Mouse (Mus musculus) cortical plate, adult 2 months (tissue): ENCODE measurements around the gene Kdm2b.

Experiments used
- CTCF ChIP-seq: fragments of 200-500 bp; IDR thresholded peaks from 2 replicates; pipeline ENCODE4 v1.5.1; 2011; ENCODE audit warnings: mild to moderate bottlenecking, control low read depth, low read length; ENCODE audit not compliant: insufficient read depth; ENCODE audit errors: extremely low read depth
- POLR2A ChIP-seq: fragments of 200-500 bp; IDR thresholded peaks from 2 replicates; pipeline ENCODE4 v1.6.1; 2011; ENCODE audit warnings: mild to moderate bottlenecking, low read length, control low read depth; ENCODE audit not compliant: insufficient read depth; ENCODE audit errors: extremely low read depth

- TF ChIP-seq POLR2A (no peak), CTCF (no peak)
Measured at GRCm38 (mm10) chr5:122961905-122962304, 27.7 kb downstream of the Kdm2b start.
